Mouse (Mus musculus) G1E-ER4 (cell line): ENCODE results near the gene As3mt. TPM values are rescaled to one million over a fixed set of nuclear protein-coding genes. Genes with fewer than 3 reads are reported as not detected.

Experiments
- GATA1 ChIP-seq: IDR thresholded peaks from one replicate; pipeline ENCODE4 v1.8.0; 2012; ENCODE audit warnings: low read length, inconsistent platforms
- polyA plus RNA-seq: library from polyadenylated mRNA; stranded (reverse); fragments of >175 nt; gene quantifications from 2 replicates; pipeline ENCODE4 v1.2.3, GENCODE M21; 2012

The As3mt gene
- polyA plus RNA-seq, 1 experiment, result not detected

DNA sequence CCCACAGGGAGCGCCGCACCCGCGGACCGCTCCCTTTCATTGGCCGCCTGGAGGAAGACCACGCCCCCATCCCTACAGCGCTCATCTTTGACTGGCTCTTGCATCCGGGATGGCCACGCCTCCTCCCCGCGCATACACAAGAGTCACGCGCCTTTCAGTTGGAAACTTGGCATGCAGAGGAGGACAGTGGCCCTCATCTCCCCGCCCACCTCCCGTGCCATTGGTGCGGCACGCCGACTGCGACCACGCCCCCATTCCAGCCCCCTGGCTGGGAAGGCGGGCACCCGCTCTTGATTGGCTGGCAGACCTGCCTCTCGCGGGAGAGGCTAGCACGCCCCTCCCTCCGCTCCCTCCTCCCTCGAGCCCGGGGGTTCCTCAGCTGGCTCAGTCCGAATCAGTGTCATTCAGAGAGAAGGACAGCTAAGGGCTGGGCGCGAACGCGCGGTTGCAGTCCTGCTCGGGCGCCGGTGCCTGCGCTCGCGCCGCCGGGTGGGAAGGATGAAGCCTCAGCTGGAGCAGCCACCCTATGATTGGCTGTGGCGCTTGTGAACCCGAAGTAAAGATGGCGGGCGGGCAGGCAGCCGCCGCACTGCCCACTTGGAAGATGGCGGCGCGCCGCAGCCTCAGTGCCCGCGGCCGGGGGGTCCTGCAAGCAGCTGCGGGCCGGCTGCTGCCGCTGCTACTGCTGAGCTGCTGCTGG is 54.1 kb downstream of the As3mt start, which contains the start of gene Cnnm2:
Gene Cnnm2 (plus strand): TSS at position 350 of the 700 bp plus-strand sequence.
- TF ChIP-seq GATA1, result no peak

DNA sequence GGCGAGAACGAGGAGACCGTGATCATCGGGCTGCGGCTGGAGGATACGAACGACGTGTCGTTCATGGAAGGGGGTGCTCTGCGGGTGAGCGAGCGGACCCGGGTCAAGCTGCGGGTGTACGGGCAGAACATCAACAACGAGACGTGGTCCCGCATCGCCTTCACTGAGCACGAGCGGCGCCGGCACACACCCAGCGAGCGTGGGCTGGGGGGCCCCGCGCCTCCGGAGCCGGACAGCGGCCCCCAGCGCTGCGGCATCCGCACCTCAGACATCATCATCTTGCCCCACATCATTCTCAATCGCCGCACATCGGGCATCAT is 54.7 kb downstream of the As3mt start:
- TF ChIP-seq GATA1, result no peak

DNA sequence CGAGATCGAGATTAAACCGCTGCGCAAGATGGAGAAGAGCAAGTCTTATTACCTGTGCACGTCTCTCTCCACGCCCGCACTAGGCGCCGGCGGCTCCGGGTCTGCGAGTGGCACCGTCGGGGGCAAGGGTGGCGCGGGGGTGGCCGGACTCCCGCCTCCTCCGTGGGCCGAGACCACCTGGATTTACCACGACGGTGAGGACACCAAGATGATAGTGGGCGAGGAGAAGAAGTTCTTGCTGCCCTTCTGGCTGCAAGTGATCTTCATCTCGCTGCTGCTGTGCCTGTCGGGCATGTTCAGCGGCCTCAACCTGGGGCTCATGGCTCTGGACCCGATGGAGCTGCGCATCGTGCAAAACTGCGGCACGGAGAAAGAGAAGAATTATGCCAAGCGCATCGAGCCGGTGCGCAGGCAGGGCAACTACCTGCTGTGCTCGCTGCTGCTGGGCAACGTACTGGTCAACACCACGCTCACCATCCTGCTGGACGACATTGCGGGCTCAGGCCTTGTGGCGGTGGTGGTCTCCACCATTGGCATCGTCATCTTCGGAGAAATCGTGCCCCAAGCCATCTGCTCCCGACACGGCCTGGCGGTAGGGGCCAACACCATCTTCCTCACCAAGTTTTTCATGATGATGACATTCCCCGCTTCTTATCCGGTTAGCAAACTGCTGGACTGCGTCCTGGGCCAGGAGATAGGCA is 55.2 kb downstream of the As3mt start:
- TF ChIP-seq GATA1, result no peak

DNA sequence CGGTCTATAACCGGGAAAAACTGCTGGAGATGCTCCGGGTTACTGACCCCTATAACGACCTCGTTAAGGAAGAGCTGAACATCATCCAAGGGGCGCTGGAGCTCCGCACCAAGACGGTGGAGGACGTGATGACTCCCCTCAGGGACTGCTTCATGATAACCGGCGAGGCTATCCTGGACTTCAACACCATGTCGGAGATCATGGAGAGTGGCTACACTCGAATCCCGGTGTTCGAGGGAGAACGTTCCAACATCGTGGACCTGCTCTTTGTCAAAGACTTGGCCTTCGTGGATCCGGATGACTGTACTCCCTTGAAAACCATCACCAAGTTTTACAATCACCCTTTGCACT is 55.7 kb downstream of the As3mt start:
- TF ChIP-seq GATA1, result no peak

DNA sequence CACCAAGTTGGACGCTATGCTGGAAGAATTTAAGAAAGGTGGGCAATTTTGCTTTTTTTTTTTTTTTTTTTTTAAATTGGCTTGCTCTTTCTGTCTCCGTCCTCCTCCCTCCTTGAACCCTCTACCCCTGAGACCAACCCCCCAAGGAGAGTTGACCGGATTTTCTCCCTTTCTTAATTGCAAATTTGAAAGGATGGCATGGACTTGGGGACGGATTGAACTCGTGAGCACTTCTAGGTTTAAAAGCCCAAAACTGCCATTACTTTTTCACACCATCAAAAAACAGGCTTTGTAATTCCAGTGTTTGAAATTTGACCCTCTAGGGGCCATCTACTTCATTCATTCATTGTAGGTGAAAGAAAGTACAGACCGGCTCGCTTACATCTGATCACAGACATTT is 56.1 kb downstream of the As3mt start:
- no peak for TF ChIP-seq GATA1

DNA sequence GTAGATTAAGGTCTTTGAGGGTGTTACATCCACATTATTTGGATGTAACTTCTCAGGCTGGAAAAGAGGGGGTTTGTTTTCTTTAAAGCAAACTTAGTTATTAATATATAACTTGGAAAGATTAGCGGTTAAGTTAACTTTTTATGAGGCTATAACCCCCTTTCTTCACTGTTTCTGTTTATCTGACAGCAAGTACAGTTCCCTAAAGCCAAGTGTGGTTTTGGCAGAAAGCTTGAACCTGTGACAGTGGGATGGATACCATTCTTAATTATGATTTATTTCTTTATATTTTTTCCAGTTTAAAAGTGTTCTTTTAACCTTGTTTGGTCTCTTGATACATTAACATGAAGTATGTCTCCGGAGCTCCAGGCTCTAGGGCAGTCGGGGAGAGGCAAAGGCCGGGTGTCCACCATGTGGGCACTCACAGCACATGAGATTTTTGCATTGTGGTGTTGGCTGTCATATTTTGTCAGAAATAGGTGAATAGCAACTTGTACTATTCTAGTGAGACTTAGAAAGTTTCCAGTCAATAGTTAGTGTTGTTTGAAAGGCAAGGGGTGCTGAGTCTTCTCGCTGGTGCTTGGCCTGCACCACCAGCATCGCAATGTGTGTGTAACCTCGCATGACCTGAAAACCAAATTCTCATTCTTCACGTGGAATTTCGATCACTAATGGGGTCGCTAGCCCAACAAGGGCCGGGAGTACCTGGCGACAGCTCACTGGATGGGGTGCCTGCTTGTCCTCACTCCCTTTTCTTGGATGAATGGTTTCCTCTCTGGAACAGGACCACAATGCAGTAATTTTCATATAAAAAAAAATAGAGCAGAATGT is 56.9 kb downstream of the As3mt start:
- no peak for TF ChIP-seq GATA1

DNA sequence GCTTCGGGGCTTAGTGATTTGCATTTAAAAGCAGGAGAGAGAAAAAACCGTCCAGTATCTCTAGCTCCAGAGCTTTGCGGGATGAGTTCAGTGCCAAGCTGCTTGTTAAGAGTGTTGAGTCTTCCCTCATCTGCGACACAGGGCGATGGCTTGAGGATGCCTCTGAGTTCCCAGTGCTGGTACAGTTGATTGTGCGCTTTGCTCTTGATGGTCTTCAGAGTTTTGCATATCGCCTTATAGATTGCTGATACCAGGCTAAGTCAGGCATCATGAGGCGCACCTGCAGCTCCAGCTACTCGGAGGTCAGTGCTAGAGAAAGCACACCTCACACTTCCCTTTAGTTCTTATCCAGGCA is 57.5 kb downstream of the As3mt start:
- TF ChIP-seq GATA1, result no peak

DNA sequence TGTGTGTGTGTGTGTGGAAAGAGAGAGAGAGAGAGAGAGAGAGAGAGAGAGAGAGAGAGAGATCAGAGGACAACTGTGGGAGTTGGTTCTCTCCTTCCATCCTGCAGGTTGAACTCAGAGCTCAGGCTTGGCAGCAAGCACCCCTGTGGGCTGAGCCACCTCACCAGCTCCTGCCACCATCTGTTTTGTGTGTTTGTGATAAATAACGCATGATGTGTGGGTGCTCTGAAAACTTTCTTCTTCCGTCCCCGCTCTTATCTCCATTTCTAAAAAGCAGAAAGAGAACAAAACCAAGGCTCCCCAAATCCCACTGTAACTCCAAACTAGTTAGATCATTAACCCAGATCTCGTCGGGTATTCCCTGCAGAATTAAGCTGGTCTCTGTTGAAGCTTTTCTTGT is 58.9 kb downstream of the As3mt start:
- TF ChIP-seq GATA1, result no peak

DNA sequence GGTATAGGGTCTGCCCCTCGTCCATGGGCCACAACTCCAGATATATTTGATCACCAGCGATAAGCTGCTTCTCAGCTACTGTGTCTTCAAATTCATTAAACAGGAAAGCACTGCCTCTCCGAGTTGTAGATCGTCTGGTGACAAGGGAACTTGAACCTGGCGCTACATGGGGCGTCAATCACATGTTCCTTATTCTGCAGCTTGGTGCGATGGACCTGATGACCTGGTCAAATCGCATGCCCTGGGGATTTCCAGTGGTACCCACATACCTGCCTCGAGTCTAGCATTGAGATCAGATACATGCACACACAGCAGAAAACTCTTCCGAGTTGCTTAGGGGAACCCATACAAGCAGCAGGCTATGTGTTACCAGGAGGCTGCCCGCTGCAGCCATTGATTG is 62.5 kb downstream of the As3mt start:
- no peak for TF ChIP-seq GATA1

DNA sequence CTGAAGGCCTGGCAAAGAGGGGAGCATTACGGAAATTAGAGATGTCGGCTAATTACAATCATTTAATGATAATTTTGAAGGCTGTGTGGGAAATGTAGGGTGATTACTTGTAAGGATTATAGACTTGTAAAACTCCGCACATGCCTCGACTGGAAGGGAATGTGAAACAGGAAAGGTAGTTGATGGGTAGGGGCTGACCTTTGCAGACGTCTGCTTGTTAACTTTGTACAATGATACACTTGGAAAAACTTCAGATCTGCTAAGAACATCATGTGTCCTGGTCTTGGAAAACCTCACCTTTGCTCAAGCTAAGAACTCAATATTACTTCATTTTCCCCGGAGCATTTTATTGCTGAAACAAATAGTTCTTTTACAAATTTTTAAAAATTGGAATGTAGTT is 64.5 kb downstream of the As3mt start:
- no peak for TF ChIP-seq GATA1

DNA sequence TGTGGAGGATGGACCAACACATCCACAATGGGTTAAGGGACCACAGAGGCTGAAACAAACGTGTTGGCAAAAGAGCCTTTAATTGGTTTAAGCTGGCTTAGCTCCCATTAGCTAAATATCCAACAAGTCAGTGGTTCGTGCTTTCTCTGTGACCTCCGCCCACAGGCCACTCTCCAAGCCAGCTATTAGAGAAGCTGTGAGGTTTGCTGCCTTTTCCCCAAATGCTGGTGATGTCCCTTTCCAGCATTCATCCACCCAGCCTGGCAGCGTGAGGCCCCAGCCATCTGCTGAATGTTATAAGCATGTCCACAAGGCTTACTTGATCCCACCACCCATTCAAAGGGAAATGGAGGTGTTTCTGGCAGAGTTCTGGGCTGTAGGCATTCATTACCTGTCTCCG is 69.1 kb downstream of the As3mt start:
- no peak for TF ChIP-seq GATA1

DNA sequence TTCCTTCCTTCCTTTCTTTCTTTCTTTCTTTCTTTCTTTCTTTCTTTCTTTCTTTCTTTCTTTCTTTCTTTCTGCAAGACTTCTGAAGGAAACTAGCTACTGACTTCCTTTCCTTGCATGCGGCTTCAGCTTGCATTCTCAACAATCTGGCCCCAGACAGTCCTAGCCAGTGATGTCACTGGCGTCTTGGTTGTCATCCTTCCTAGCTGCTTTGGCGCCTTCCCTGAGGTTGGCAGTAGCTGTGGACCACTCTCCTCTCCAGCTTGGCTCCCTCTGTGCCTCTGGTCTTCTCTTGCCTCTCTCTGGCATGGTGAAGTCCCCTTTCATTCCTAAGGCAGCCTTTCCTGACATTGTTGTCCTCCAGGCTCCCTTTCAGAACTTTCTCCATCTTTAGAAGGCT is 69.6 kb downstream of the As3mt start:
- TF ChIP-seq GATA1, result no peak

DNA sequence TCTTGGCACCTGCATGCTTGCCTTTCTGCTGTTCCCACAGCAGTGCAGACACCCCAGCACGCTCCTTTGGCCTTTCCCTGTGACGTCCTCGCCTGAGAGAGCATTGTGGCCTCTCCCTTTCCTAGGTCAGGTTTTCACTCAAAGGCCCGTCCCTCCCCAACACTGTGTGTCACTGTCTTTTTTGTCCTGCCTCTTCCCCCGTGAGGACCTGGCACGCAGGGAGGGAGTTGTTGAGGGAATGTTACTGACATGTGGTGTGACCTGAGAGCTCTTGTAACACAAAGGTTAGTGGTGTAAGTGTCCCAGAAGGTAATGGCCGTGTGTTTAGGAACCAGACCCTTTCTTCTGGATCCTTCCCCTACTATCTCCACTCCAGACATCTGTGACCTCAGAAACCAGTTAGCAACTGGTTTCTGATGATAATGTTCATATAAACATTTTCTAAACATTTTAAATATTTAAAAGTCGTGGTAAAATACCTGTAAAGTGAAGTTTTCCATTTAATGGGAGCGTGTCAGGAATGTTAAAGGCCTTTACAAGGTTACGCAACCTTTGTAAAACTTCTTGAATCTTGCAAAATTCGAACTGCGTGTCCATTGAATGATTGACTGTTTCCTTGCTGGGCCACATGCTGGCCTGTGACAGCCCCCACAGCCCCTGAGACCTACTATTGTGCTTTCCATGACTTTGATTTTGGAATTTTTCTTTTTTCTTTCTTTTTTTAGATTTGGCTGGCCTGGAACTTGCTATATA is 70.8 kb downstream of the As3mt start:
- TF ChIP-seq GATA1, result no peak

DNA sequence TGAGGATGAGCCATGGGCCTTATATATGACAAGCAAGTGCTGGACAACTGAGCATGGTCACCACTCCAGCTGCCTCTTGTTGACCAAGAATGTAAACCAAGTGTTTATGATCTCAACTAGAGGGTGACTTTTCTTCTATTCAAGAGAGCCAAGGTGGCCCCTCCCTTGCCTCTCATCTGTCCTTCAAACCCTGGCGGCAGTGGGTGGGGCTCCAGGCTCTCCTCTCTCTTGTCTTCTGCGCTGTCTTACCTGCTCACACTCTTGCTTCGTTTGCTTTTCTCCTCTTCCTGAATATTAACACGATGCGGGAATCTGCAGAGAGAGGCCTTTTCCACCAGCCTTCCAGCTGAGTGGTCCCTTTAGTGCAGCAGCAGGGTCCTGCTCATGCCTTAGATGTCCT is 76.8 kb downstream of the As3mt start:
- TF ChIP-seq GATA1, result no peak

DNA sequence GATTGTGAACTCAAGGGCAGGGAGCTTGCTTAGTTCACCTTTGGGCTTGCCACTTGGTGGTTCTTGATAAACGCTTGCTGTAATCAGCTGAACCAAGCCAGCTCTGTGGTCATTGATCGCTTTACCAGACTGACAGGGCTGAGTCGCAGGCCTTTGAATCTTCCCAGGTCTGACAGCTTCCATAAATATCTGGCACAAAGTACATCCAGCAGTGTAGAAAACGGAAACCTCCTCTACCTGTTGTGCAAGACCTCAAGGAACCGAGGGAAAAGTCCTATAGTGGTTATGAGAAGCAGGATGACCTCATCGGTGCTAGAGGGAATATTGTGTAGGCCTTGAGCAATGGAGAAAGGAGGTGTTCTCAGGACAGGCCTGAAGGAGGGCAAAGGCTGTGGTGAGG is 77.2 kb downstream of the As3mt start:
- TF ChIP-seq GATA1, result no peak

DNA sequence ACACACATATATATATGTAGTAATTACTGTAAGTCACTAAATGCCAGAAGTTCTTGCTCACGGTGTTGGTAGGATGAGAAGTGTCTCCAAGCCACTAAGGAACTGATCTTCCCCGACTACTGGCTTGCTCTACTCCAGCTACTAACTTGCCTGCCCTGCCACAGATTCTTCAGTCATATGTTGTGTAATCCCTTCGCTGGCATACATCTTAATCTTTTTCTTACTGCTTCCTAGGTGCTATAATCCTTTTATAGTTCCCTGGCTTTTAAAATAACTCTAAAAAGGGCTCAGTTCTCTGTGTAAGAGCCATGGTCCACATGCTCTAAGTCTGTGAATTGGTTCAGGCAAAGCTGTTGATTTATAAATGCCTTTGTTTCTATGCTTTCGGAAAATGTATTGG is 78.4 kb downstream of the As3mt start:
- no peak for TF ChIP-seq GATA1
